Mouse (Mus musculus) heart, adult 2 months (tissue): Measurements from ENCODE around the gene Uck2.

Source experiments
- CTCF ChIP-seq: fragments of 200-600 bp; IDR thresholded peaks from 2 replicates; pipeline ENCODE4 v1.8.1; 2022; ENCODE audit warnings: antibody characterized with exemption, mild to moderate bottlenecking, moderate library complexity
- EP300 ChIP-seq: fragments of 200-500 bp; IDR thresholded peaks from 2 replicates; pipeline ENCODE4 v1.6.1; 2011; ENCODE audit warnings: low read depth, low read length, control low read depth; ENCODE audit not compliant: insufficient read depth
- POLR2A ChIP-seq: fragments of 200-500 bp; IDR thresholded peaks from 2 replicates; pipeline ENCODE4 v1.6.1; 2011; ENCODE audit warnings: mild to moderate bottlenecking, low read depth, low read length, control low read depth; ENCODE audit not compliant: insufficient read depth

DNA sequence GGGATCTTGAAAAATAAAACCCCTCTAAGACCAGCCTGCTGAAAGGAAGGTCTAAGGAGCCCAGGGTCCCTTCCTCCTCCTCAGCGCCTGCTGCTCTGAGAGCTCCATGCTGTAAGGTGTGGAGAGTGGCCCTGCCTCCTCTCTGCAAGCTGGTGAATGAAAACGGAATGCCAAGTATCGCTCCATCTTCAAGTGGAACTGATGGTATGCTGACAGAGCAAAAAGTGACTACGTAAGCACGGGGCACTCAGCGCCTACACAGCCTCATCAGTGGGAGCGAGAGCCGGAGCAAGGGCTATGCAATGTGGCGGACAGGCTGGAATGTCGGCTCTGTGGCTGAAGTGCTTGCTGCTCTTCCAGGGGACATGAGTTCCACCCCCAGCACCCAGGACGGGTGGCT is 47.3 kb downstream of the Uck2 start:
- no peak for TF ChIP-seq EP300
- TF ChIP-seq CTCF, result no peak
- no peak for TF ChIP-seq POLR2A
